Mouse (Mus musculus) heart, postnatal 36 days (tissue): ENCODE results near the gene AC129217.1. TPM values are rescaled to one million over a fixed set of nuclear protein-coding genes. Genes with fewer than 3 reads are reported as not detected.
A peak's percentile ranks its signal among the peaks of the same experiment; 100 is the strongest.

ENCODE experiments used
- DNase-seq, 2 experiments: peaks; one replicate each; pipeline ENCODE4 v3.0.0; 2021 to 2022
- intact Hi-C: fragments of 180-260 bp; cut with DNase I; formaldehyde crosslinking; loops from one replicate; pipeline ENCODE4 v1.15.1; 2025
- total RNA-seq, 2 experiments: library from RNA; stranded (reverse); gene quantifications; 2 replicates each; pipeline ENCODE4 v1.2.3; 2021

The AC129217.1 gene
- total RNA-seq = not detected

- intact Hi-C loops = no loop called here
- DNase-seq = no peak
These were observed at the start of gene AC129217.1 for GRCm38 (mm10) chr19:8829660-8830059. TSS of gene AC129217.1 (plus strand) at chr19:8829773.

GRCm38 (mm10) chr19:8786008-8786781 is 43.4 kb upstream of the AC129217.1 start, which contains the start of gene Taf6l:
TSS of gene Taf6l (minus strand) at chr19:8786417.
- DNase-seq = peak; percentile 86 to 87
- intact Hi-C loops = no loop called here

GRCm38 (mm10) chr19:8788521-8788920 is 41.1 kb upstream of the AC129217.1 start:
- intact Hi-C loops = no loop called here
- DNase-seq = no peak

- intact Hi-C loops = no loop called here
- DNase-seq = no peak
These were observed 40.4 kb upstream of the AC129217.1 start for GRCm38 (mm10) chr19:8789171-8789570.

GRCm38 (mm10) chr19:8790171-8790570 is 39.4 kb upstream of the AC129217.1 start:
- no peak for DNase-seq
- intact Hi-C loops = no loop called here

GRCm38 (mm10) chr19:8798264-8798946 is 31.2 kb upstream of the AC129217.1 start, which contains the start of gene Polr2g:
TSS of gene Polr2g (minus strand) at chr19:8798577.
- intact Hi-C loops = no loop called here
- DNase-seq = peak; percentile 86 to 89

GRCm38 (mm10) chr19:8798947-8799315 is 30.6 kb upstream of the AC129217.1 start:
- intact Hi-C loops = no loop called here
- no peak for DNase-seq

GRCm38 (mm10) chr19:8802130-8802821 is 27.3 kb upstream of the AC129217.1 start, which contains the start of gene Zbtb3:
TSS of gene Zbtb3 (plus strand) at chr19:8802555.
- DNase-seq = peak; percentile 86 to 89
- intact Hi-C loops = loop anchor here (2.0 kb wide), 1 partner anchor 15 kb away; no protein-coding TSS in a partner anchor

- no peak for DNase-seq
- intact Hi-C loops = loop anchor here (2.0 kb wide), 1 partner anchor 14 kb away; no protein-coding TSS in a partner anchor
These were observed 26.3 kb upstream of the AC129217.1 start for GRCm38 (mm10) chr19:8803204-8803780.

- no peak for DNase-seq
- intact Hi-C loops = loop anchor here (2.0 kb wide), 1 partner anchor 13 kb away; no protein-coding TSS in a partner anchor
These were observed 25.5 kb upstream of the AC129217.1 start for GRCm38 (mm10) chr19:8803879-8804660.

GRCm38 (mm10) chr19:8806810-8807209 is 22.8 kb upstream of the AC129217.1 start:
- DNase-seq = no peak
- intact Hi-C loops = no loop called here

GRCm38 (mm10) chr19:8815812-8816211 is 13.8 kb upstream of the AC129217.1 start:
- intact Hi-C loops = loop anchor here (2.0 kb wide), 1 partner anchor 13 kb away; the partner anchor contains the start of gene Zbtb3
- no peak for DNase-seq

GRCm38 (mm10) chr19:8817001-8817400 is 12.6 kb upstream of the AC129217.1 start:
- DNase-seq = no peak
- intact Hi-C loops = loop anchor here (2.0 kb wide), 1 partner anchor 14 kb away; the partner anchor contains the start of gene Zbtb3

GRCm38 (mm10) chr19:8818301-8818798 is 11.2 kb upstream of the AC129217.1 start:
- intact Hi-C loops = no loop called here

GRCm38 (mm10) chr19:8818801-8819595 is 10.6 kb upstream of the AC129217.1 start, which contains the start of gene Ttc9c:
TSS of gene Ttc9c (minus strand) at chr19:8819333.
- intact Hi-C loops = no loop called here
- DNase-seq = peak; percentile 91 to 92

More at GRCm38 (mm10) chr19:8818301-8818798, 11.2 kb upstream of the AC129217.1 start:
- no peak for DNase-seq

- DNase-seq = peak; percentile 98
- intact Hi-C loops = loop anchor here (2.0 to 5.0 kb wide), 3 partner anchors 17 to 98 kb away; partner anchors contain the start of genes Bscl2, Nxf1 and Slc3a2
These were observed 9.8 kb upstream of the AC129217.1 start, which contains the start of gene Hnrnpul2 for GRCm38 (mm10) chr19:8819596-8820423. TSS of gene Hnrnpul2 (plus strand) at chr19:8820010.

- intact Hi-C loops = loop anchor here (2.0 to 5.0 kb wide), 3 partner anchors 16 to 98 kb away; partner anchors contain the start of genes Bscl2, Nxf1 and Slc3a2
- DNase-seq = no peak
These were observed 9.1 kb upstream of the AC129217.1 start for GRCm38 (mm10) chr19:8820424-8820956.
